Mouse (Mus musculus) CH12.LX (cell line): ENCODE data around the gene Ramp1.

Source experiments
- CTCF ChIP-seq, 2 experiments: IDR thresholded peaks in 1 of 2; conservative IDR thresholded peaks in 1 of 2; 2 replicates each; pipeline ENCODE4 v1.5.1; 2011 to 2012; ENCODE audit warnings: low read depth in 2 of 2, low read length in 2 of 2, improper control_type of control experiment in 1 of 2, inconsistent platforms in 1 of 2, mild to moderate bottlenecking in 1 of 2, moderate library complexity in 1 of 2
- MAFK ChIP-seq: IDR thresholded peaks from 2 replicates; pipeline ENCODE4 v1.6.1; 2011; ENCODE audit warnings: low read length, improper control_type of control experiment; ENCODE audit not compliant: insufficient replicate concordance
- MYC ChIP-seq: IDR thresholded peaks from 2 replicates; pipeline ENCODE4 v1.6.1; 2011; ENCODE audit warnings: low read depth, mild to moderate bottlenecking, improper control_type of control experiment, low read length
- NRF1 ChIP-seq: IDR thresholded peaks from 2 replicates; pipeline ENCODE4 v1.6.1; 2014; ENCODE audit warnings: low read depth, mild to moderate bottlenecking, inconsistent platforms, low read length, improper control_type of control experiment, moderate library complexity
- POLR2A ChIP-seq: IDR thresholded peaks from 2 replicates; pipeline ENCODE4 v1.6.1; 2011; ENCODE audit warnings: low read depth, mild to moderate bottlenecking, improper control_type of control experiment, low read length
- RCOR1 ChIP-seq: conservative IDR thresholded peaks from 2 replicates; pipeline ENCODE4 v1.6.1; 2012; ENCODE audit warnings: low read depth, mild to moderate bottlenecking, inconsistent platforms, low read length, improper control_type of control experiment
- SIN3A ChIP-seq: IDR thresholded peaks from 2 replicates; pipeline ENCODE4 v1.6.1; 2012; ENCODE audit warnings: low read length, improper control_type of control experiment, inconsistent platforms
- ZC3H11A ChIP-seq: IDR thresholded peaks from 2 replicates; pipeline ENCODE4 v1.6.1; 2012; ENCODE audit warnings: low read depth, mild to moderate bottlenecking, inconsistent platforms, low read length, improper control_type of control experiment
- ZNF384 ChIP-seq: IDR thresholded peaks from 2 replicates; pipeline ENCODE4 v1.6.1; 2012; ENCODE audit warnings: low read depth, low read length, improper control_type of control experiment, inconsistent platforms

GRCm38 (mm10) chr1:91227381-91228054, 47.9 kb downstream of the Ramp1 start:
- TF ChIP-seq ZNF384 (no peak), ZC3H11A (no peak), MAFK (no peak), MYC (no peak), POLR2A (no peak), RCOR1 (no peak), NRF1 (no peak), CTCF (conservative IDR thresholded peaks at IDR 0.05 in 1 of 2, IDR thresholded peaks at IDR 0.05 in 1 of 2; ENCODE audit: low read depth in 2 of 2, low read length in 2 of 2) (no peak), SIN3A (no peak)
